Mouse (Mus musculus): ENCODE measurements around the gene Nfatc3.
A peak's percentile ranks its signal among the peaks of the same experiment; 100 is the strongest.
"Not testable (repeated sequence)": the region's sequence is repeated elsewhere in the genome, so short reads cannot be mapped to it uniquely, and the experiment has no call there.

Nfatc3 gene

GRCm38 (mm10) chr8:106058731-106059612, at the start of gene Nfatc3:
Gene Nfatc3, plus strand, starts transcription at chr8:106058840.
- peak; percentile 96 for DNase-seq (ENCODE audit: low spot score)

- DNase-seq (ENCODE audit: low spot score): peak; percentile 94
Measured at GRCm38 (mm10) chr8:106010748-106011642, 47.6 kb upstream of the Nfatc3 start.

- DNase-seq (ENCODE audit: low spot score): no peak
Measured at GRCm38 (mm10) chr8:106011643-106011986, 47.0 kb upstream of the Nfatc3 start, which contains the start of gene Ddx28. Gene Ddx28, minus strand, starts transcription at chr8:106011882.

DNA sequence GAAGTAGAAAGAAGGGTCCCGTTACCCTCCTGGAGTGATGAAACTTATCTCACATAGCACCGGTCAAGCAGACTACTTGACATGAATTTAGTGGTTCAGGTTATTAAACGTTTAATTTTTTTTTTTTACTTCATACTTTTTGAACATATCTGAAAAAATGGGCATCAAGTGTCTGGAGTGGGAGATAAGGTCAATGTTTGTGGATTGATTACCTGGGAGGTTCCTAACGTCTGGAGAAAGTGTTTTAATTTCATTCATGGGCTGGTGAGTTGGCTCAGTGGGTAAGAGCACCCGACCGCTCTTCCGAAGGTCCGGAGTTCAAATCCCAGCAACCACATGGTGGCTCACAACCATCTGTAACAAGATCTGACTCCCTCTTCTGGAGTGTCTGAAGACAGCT, 46.4 kb upstream of the Nfatc3 start:
- DNase-seq (ENCODE audit: low spot score): not testable (repeated sequence)

DNA sequence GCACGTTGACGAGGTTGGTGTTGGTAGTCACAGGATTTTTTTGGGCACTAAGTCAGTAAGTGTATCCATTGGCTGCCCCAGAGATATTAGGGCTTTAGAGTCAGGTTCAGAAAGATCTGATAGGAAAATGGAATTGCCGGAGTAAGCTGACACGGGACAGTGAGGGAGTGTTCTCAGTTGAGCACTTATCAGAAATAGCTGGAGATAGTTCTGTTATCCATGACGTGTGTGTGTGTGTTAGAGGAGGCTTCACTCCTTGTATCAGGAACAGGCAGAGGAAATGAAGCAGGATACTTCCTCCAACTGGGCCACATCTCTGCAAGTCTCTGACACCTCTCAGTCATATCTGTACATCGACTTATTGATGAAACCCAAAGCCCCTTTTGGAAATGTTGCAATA, 42.4 kb upstream of the Nfatc3 start:
- no peak for DNase-seq (ENCODE audit: low spot score)

DNA sequence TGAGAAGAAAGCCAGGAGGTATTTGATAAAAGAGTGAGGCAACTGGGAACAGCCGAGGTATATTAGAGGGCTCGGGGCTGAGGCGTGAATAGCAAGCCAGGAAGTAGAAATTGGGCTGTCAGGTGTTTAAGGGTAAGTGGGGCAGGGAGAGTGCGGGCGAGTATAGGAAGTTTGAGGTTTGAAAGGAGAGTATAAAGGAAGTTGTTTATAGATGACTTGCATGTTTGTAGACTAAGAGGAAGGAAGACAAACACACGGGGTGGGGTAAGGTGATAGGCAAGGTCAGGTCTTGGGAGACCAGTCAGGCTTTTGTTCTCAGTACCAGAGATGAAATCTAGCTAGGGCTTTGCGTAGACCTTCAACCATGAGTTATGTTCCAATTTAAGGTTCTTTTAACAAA, 41.5 kb upstream of the Nfatc3 start:
- DNase-seq (ENCODE audit: low spot score): no peak

DNA sequence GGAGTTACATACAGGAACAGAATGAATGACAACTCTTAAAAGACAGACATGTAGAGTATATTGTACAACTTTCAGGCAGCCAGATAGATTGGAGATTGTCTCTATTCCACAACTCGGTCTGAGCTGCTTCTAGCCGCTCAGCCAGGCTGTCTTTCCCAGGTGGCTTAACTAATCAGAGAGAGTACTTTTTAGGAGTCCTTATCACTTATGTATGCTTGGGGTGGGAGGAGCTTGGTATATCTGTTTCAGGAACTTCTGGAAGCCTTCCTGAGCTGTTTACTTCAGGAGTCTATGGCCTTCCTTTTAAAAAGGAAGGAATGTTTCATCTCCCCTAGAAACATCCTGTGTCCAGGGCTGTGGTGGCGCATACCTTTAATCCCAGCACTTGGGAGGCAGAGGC, 40.6 kb upstream of the Nfatc3 start:
- DNase-seq (ENCODE audit: low spot score): no peak

GRCm38 (mm10) chr8:106022483-106022882, 36.2 kb upstream of the Nfatc3 start:
- peak; percentile 82 for DNase-seq (ENCODE audit: low spot score)

DNA sequence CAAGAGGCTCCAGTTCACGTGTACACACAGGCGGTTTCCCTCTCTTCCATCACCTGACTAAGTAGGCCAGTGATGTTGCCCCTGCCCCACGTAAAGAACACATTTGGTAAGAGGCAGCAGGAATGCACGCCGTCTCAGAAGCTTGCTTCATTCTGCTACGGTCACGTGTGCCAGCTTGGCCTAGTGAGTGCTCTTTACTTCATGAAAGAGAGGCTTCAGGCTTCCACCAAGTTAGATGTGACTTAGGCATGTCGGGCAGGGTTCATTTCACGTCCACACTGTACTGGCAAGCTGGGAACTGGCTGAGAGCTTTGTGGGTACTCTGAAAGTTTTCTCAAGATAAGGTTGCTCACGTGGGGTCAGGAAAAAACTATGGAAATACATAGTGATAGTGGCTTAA, 19.9 kb upstream of the Nfatc3 start:
- no peak for DNase-seq (ENCODE audit: low spot score)

- no peak for DNase-seq (ENCODE audit: low spot score)
Measured at GRCm38 (mm10) chr8:106039605-106040004, 19.0 kb upstream of the Nfatc3 start.

- no peak for DNase-seq (ENCODE audit: low spot score)
Measured at GRCm38 (mm10) chr8:106040218-106040617, 18.4 kb upstream of the Nfatc3 start.

DNA sequence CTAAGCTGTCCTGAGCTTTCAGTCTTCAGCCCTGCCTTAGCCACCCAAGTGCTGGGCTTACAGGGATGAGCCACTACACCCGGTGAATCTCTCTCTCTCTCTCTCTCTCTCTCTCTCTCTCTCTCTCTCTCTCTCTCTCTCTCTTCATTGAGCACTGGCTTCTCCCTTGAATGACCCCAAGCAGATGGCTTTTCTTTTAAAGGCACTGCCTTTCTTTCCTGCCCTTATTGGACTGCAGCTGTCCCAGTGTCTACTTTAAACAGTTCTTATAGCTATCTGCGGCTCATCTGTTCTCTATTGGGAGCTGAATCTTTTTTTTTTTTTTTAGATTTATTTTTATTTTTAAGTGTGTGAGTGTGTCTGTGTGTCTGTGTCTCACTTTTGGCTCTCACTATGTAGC, 15.6 kb upstream of the Nfatc3 start:
- no peak for DNase-seq (ENCODE audit: low spot score)

GRCm38 (mm10) chr8:106044151-106044550, 14.5 kb upstream of the Nfatc3 start:
- no peak for DNase-seq (ENCODE audit: low spot score)

DNA sequence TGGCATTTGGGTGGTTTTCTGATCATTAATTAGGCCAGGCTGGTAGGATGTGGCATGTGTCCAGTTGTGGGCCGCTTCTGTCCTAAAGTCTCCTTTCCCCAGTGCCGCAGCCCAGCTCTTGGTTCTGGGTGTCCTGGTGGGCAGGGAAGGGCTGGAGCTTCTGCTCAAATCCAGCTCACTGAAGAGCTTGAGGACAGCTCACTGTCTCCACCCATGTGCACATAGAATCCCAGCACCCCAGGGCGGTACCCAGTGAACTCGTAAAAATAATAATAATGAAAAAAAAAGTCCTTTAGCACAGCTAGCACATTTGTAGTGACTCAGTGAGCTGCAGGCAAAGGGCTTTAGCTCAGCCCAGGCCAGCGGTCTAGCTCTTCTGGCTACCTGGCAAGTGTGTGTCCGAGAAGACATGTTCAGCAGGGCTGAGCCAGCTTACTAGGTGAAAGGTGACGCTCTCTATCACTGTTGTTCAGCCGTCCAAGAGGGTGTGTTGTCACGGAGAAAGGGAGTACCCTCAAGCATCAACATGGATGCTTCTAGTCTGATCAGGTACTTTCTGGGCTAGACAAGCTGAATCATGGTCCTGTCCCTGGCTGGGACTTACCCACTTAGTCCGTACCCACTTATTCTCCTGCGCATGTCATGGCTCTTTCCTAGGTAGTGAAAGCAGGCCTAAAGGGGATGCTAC, 11.6 kb upstream of the Nfatc3 start:
- no peak for DNase-seq (ENCODE audit: low spot score)

- DNase-seq (ENCODE audit: low spot score): no peak
Measured at GRCm38 (mm10) chr8:106047854-106048630, 10.6 kb upstream of the Nfatc3 start.

DNA sequence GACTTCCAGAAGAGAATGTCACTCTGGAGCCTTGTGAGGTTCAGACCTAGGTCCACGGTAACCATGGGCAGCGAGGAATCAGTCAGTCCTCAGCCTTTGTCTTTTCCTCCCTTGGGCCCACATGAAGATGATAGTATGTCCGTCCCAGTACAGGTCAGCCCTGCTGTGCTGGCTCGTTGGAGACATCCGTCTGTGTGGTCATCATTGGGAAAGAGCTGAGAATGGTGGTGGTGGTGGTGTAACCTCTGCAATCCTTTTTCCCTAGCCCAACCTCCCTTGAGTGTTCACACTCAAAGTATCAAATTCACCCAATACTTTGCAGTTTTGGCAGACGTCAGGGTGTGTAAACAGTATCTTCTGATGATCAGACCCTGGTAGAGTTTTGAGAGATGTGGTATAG, 8.8 kb upstream of the Nfatc3 start:
- no peak for DNase-seq (ENCODE audit: low spot score)

- no peak for DNase-seq (ENCODE audit: low spot score)
Measured at GRCm38 (mm10) chr8:106051068-106051467, 7.6 kb upstream of the Nfatc3 start.

DNA sequence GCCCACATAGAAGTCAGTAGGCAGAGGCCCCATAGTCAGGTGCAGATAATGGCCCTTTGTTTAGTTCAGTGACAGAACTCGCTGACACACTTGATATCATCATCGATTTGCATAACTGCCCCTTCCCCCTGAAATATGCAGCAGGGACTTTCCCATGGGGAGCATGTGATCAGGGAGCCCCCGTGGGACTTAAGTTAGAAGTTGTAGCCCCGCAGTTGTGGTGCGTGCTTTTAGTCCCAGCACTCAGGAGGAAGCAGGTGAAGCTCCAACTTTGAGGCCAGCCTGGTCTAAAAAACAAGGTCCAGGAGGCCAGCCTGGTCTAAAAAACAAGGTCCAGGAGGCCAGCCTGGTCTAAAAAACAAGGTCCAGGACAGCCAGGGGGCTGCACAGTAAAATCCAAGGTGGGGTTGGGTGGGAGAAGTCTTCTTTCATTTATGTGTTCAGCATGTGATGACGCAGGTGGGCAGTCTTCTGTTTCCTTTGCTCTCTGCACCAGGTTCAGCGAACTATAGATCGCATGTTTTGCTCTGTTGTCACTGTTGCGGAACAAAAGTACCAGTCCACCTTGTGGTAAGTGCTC, 6.0 kb upstream of the Nfatc3 start:
- peak; percentile 34 for DNase-seq (ENCODE audit: low spot score)

DNA sequence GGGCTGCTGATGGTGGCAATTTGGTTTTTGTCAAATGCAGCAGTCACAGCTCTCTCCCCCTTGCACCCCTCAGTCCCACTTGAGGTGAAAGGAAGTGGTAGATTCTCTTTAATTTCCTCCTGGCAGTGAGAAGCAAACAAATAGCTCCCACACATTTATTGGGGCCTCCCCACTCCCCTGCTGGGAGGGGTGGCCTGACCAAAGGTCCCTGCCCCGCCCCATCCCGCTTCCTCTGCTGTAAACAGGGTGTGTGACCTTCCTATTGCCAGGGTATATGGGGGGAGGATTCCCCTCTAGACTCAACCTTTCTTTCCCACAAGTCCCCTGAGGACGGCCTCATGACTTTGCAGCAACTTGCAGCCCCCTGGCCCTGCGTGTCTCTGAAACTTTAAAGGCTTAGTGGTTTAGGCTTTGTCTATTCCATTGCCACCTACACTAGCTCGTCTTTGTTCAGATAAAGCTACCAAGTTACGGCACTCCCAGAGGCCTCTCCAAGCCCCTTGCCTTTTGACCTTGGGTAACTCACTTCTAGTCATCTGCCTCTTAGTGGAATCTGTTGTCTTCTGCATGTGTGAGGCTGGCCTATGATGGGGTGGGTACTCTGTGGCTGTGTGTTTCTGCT, 4.3 kb upstream of the Nfatc3 start:
- no peak for DNase-seq (ENCODE audit: low spot score)

DNA sequence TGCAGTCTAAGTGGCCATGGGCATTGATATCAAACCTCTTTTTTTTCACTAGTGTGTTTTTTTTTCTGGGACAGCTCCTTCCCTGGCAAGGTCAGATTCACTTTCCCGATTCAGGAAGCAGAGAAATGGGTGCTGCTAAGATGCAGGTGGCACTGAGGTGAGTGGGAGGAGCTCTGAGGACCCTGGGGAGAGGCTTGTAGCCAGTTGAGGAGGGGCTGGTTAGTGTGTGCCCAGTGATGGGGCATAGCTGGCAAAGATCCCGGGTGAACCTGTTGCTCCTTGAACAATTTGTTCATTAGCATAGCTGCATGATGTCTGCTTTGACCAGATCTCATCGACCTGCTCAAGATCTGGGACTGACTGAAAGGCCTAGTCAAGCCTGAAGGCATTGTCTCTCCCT, 3.6 kb upstream of the Nfatc3 start:
- DNase-seq (ENCODE audit: low spot score): no peak

- DNase-seq (ENCODE audit: low spot score): no peak
Measured at GRCm38 (mm10) chr8:106056455-106056982, 2.1 kb upstream of the Nfatc3 start.
